Mouse (Mus musculus): ENCODE measurements at regions not wholly inside any gene's neighbourhood (a gene's known extent, or its start where the extent isn't known, plus 50 kb on each side); places are given as distances from the start of the nearest gene placed in this dataset.

DNA sequence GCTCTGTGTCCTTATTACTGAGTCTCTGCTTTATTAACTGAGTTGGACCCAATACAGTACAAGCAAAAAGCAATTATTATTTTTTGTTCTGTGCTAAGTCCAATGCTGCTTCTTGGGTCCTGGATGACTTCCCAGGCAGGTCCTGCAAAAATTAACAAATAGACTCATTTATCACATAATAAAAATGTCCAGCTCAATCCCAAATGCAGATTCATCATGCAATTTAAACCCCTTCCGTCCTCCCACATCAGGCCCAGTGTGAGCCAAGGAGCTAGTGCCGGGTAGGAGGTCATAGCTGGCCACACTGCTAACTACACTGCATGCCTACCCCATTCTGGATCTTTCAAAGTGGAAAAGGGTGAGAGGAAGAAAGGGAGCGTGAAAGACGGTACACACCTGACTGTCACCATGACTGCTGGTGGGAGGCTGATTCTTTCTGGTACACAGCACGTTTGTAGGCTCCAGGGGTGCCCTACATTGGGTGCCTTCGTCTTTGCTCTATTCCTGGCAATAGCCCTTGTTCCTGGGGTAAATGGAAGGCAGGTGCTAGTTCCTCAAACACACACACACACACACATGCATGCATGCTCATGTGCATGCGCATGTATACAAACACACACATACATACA lies 515.7 kb upstream of the Gm19410 start:
- no peak for DNase-seq

- no peak for DNase-seq
Observed at GRCm38 (mm10) chr8:35250641-35251040, 514.9 kb upstream of the Gm19410 start.

DNA sequence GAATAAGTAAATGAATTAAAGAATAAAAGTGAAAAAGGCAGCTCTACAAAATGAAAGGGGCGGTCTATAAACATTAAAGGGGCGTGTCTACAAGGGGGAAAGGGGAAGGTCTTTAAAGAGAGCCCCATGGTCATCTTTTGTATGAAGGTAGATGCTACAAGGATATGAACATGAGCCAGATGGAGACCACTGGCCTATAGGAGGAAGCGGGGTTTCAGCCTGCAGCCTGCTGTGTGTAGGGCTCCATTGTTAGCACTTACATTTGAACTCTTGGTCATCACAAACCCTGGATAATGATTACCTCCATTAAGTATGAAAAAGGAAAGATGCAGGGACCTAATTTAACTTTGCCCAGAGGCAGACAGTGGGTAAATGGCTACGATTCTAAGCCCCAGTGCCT lies 511.6 kb upstream of the Gm19410 start:
- DNase-seq, result no peak

GRCm38 (mm10) chr8:35255327-35255726 lies 510.3 kb upstream of the Gm19410 start:
- no peak for DNase-seq

- no peak for DNase-seq
Observed at GRCm38 (mm10) chr8:35256958-35257357, 508.6 kb upstream of the Gm19410 start.

GRCm38 (mm10) chr8:35268221-35268620 lies 497.4 kb upstream of the Gm19410 start:
- no peak for DNase-seq

- no peak for DNase-seq
Observed at GRCm38 (mm10) chr8:35268986-35269385, 496.6 kb upstream of the Gm19410 start.

- no peak for DNase-seq
Observed at GRCm38 (mm10) chr8:35275972-35276371, 489.6 kb upstream of the Gm19410 start.

DNA sequence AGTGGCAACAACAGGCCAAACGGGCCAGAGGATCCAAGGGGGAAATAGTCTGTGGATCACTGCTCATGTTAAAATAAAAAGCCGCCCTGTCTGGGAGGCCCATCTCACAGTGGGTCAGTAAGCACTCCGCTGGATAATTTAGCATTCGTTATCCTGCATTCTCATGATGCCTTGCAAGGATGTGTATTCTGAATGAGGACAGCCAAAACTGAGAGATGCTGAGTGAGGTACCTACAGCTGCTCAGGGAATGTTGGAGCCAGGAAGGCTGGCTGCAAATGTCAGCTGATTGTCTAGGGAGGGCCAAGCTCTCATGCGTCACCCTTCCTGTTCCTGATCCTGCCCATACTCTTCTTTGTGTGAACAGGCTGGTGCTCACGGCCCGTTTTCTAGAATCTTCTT lies 489.1 kb upstream of the Gm19410 start:
- no peak for DNase-seq

- no peak for DNase-seq
Observed at GRCm38 (mm10) chr8:35278946-35279345, 486.6 kb upstream of the Gm19410 start.

- no peak for DNase-seq
Observed at GRCm38 (mm10) chr8:35280741-35281140, 484.8 kb upstream of the Gm19410 start.

DNA sequence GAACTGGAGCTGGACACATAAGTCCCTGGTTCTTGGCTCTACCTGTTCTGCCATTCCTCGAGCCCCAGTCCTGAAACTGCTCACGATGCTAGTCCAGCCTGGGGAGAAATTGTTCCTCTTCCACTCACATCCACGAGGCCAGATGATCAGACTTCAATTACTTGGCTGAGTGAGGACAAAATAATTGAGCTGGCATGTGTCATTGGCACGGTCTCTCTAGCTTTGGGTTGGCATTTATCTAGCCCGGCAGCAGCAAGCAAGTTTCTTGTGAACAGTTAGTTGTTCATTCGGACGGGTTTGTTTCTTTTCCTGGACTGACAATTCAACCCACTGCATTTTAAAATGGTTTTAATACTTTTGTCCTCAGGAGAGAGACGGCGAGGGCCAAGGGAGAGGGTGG lies 482.2 kb upstream of the Gm19410 start:
- no peak for DNase-seq

- DNase-seq, result no peak
Observed at GRCm38 (mm10) chr8:35289018-35289417, 476.6 kb upstream of the Gm19410 start.

GRCm38 (mm10) chr8:35289967-35290366 lies 475.6 kb upstream of the Gm19410 start:
- no peak for DNase-seq

DNA sequence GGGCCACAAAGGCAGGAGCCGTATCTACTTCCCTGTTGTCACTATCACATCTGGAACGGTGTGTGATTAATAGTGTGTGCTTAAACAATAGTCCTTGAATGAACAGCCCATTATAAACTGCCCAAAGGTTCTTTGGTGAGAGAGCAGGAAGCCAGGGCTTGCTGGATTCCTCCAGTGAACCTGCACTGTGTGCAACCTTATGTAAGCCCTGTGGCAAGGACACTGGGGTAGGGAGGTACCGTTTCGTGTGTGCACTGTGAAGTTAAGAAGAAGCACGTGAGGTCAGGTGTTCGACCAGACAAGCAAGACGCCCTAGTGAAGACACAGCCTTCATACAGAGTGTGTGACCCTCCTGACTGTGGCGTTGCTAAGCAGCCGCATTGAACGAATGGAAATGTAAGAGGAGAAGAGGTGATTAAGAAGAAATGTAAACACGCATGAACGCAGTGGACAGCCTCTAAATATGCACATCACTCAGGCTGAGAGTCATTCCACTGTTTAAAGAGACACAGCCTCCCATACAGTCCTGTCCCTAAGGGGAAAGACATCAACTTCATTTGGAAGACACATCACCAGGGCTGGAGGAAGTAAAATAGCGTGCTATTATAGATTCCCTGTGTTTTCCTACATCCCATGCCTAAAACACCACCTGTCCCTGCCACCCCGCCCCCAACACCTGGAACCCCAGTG lies 472.0 kb upstream of the Gm19410 start:
- DNase-seq, result no peak

DNA sequence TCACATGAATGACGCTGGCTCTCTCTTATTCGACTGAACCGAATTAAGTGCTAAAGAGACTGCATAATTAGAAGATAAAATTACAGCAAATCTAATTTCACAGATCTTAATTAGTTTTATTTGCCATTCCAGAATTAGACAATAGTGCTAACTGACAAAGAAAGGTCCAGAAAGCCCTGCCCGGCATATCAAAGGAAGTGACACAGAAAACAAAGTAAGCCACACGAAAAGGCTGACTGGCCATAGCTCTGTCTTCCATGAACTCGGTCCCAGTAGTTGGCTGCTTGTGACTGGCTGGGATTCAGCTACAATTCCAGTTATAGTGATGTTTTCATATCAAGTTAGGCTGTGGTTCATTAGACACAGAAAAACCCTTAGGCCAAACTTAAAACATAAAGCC lies 468.7 kb upstream of the Gm19410 start:
- DNase-seq, result no peak

- DNase-seq, result no peak
Observed at GRCm38 (mm10) chr8:35299088-35299487, 466.5 kb upstream of the Gm19410 start.

GRCm38 (mm10) chr8:35300359-35300758 lies 465.2 kb upstream of the Gm19410 start:
- DNase-seq, result no peak

GRCm38 (mm10) chr8:35300881-35301521 lies 464.6 kb upstream of the Gm19410 start:
- no peak for DNase-seq

GRCm38 (mm10) chr8:35302856-35303255 lies 462.7 kb upstream of the Gm19410 start:
- no peak for DNase-seq

DNA sequence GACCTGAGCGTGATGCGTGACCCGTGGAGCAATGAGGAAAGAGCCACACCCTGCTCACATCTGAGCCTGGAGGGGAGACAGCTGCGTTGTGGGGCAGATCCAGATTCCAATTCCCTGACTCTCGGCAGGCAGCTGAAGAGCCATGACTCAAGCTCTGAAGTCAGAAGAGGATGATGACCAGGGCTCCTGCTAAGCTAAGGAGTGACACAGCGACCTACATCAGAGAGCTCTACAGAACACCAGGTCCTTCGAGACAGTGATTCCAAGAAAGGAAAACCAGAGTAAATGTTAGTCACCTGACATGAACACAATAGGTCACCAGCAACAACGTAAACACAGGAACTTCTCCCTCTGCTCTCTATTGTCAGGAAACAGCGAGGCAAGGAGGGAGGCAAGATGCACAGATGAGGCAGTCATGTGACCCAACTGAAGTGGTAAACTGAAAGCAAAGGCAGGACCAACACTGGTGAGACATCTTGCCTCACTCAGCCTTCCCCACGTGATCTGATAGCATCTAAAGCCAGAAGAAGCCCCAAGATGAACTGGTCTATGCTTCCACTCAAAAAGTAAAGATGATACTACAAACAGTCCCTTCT lies 444.2 kb upstream of the Gm19410 start:
- no peak for DNase-seq

GRCm38 (mm10) chr8:35323180-35323975 lies 442.2 kb upstream of the Gm19410 start:
- DNase-seq, result no peak
